Mouse (Mus musculus) liver, adult 2 months (tissue): ENCODE results near the gene Ablim2. TPM values are rescaled to one million over a fixed set of nuclear protein-coding genes. Genes with fewer than 3 reads are reported as not detected.
A peak's percentile ranks its signal among the peaks of the same experiment; 100 is the strongest.

ENCODE experiments used
- DNase-seq: peaks from one replicate; pipeline ENCODE4 v3.0.0-alpha.2; 2011; ENCODE audit warnings: low read depth, low spot score; ENCODE audit errors: extremely low read depth
- H3K27ac ChIP-seq: fragments of 200-500 bp; replicated peaks from 2 replicates; pipeline ENCODE4 v1.5.1; 2012; ENCODE audit warnings: low read depth, mild to moderate bottlenecking, control low read depth, inconsistent platforms, low read length; ENCODE audit not compliant: insufficient read depth
- H3K27me3 ChIP-seq: fragments of 200-500 bp; 2 replicates; pipeline ENCODE4 v1.6.1; 2012; ENCODE audit warnings: mild to moderate bottlenecking, moderate library complexity, low read length, inconsistent platforms; ENCODE audit not compliant: control insufficient read depth, insufficient read depth
- H3K36me3 ChIP-seq: fragments of 200-500 bp; 2 replicates; pipeline ENCODE4 v1.6.1; 2012; ENCODE audit warnings: low read length, inconsistent platforms; ENCODE audit not compliant: control insufficient read depth, insufficient read depth
- H3K4me1 ChIP-seq: fragments of 200-500 bp; 2 replicates; pipeline ENCODE4 v1.6.1; 2011; ENCODE audit warnings: low read length; ENCODE audit not compliant: control insufficient read depth, insufficient read depth
- H3K4me3 ChIP-seq: fragments of 200-500 bp; 2 replicates; pipeline ENCODE4 v1.5.1; 2011; ENCODE audit warnings: low read depth, mild to moderate bottlenecking, control low read depth, low read length, moderate library complexity; ENCODE audit not compliant: insufficient read depth
- H3K79me2 ChIP-seq: fragments of 200-500 bp; 2 replicates; pipeline ENCODE4 v1.6.1; 2012; ENCODE audit warnings: inconsistent platforms, mild to moderate bottlenecking, low read length, moderate library complexity; ENCODE audit not compliant: control insufficient read depth, insufficient read depth
- H3K9ac ChIP-seq: fragments of 200-500 bp; 2 replicates; pipeline ENCODE4 v1.6.1; 2012; ENCODE audit warnings: low read depth, mild to moderate bottlenecking, control low read depth, inconsistent platforms, low read length
- CTCF ChIP-seq: fragments of 200-500 bp; IDR thresholded peaks from 2 replicates; pipeline ENCODE4 v1.5.1; 2011; ENCODE audit warnings: low read depth, low read length, control low read depth
- POLR2A ChIP-seq: fragments of 200-500 bp; IDR thresholded peaks from 2 replicates; pipeline ENCODE4 v1.6.1; 2011; ENCODE audit warnings: low read length, control low read depth; ENCODE audit not compliant: insufficient read depth; ENCODE audit errors: extremely low read depth
- WGBS: fragments of 180-500 bp; shearing (Covaris S2); methylation state at CpG from one replicate; pipeline ENCODE4 v1.1.7; 2018; 5-methylcytosine and 5-hydroxymethylcytosine counted together
- polyA plus RNA-seq: library from polyadenylated mRNA; depleted of rRNA; stranded (reverse); fragments of >200 nt; gene quantifications from 2 replicates; pipeline ENCODE4 v1.2.3, GENCODE M21; 2012; rRNA removed
- total RNA-seq: library from RNA; depleted of rRNA; stranded (reverse); fragments of >200 nt; gene quantifications from 2 replicates; pipeline ENCODE4 v1.2.3, GENCODE M21; 2014; rRNA removed

The Ablim2 gene
- total RNA-seq (1.9 and 2.3 TPM in 2 replicates), polyA plus RNA-seq (3.5 and 5.9 TPM in 2 replicates)

- DNase-seq: peak; percentile 88
- H3K27ac ChIP-seq: peak within 1 kb of the TSS; percentile 46
- H3K4me3 ChIP-seq: peak within 1 kb of the TSS; percentile 73
- H3K4me1 ChIP-seq: peaks cover 4% of the 10 kb centered on the region; the same call in 1 of the 2 replicates
- H3K79me2 ChIP-seq: no peaks in the 10 kb centered on the region
- TF ChIP-seq POLR2A: 0 out of 2 replicates have a peak, but pooled peaks have one; percentile 26
- no peak for TF ChIP-seq CTCF
- H3K9ac ChIP-seq: peak within 1 kb of the TSS; percentile 82
- H3K36me3 ChIP-seq: no peaks in the 10 kb centered on the region
- under 1% methylated on average over 35 of the region's 35 CpGs for WGBS
- no peaks in the 10 kb centered on the region for H3K27me3 ChIP-seq
Observed at GRCm38 (mm10) chr5:35757639-35758001, at the start of gene Ablim2. Gene Ablim2, plus strand, starts transcription at chr5:35757880.

- no peaks in the 10 kb centered on the region for H3K79me2 ChIP-seq
- no peak overlapping the region for H3K27ac ChIP-seq
- no peak overlapping the region for H3K4me3 ChIP-seq
- 18% methylated on average over 3 of the region's 3 CpGs for WGBS
- no peaks in the 10 kb centered on the region; the same call in 1 of the 2 replicates for H3K36me3 ChIP-seq
- H3K9ac ChIP-seq: no peak overlapping the region
- H3K4me1 ChIP-seq: no peaks in the 10 kb centered on the region
- H3K27me3 ChIP-seq: no peaks in the 10 kb centered on the region
- DNase-seq: peak; percentile 70
- TF ChIP-seq POLR2A (no peak), CTCF (no peak)
Observed at GRCm38 (mm10) chr5:35710481-35710880, 47.2 kb upstream of the Ablim2 start.

GRCm38 (mm10) chr5:35710931-35711330 lies 46.7 kb upstream of the Ablim2 start:
- H3K36me3 ChIP-seq: no peaks in the 10 kb centered on the region; the same call in 1 of the 2 replicates
- no peak overlapping the region for H3K4me3 ChIP-seq
- 88% methylated on average over 3 of the region's 3 CpGs for WGBS
- no peaks in the 10 kb centered on the region for H3K27me3 ChIP-seq
- TF ChIP-seq POLR2A (no peak), CTCF (no peak)
- H3K4me1 ChIP-seq: no peaks in the 10 kb centered on the region
- DNase-seq: no peak
- H3K79me2 ChIP-seq: no peaks in the 10 kb centered on the region
- no peak overlapping the region for H3K9ac ChIP-seq
- no peak overlapping the region for H3K27ac ChIP-seq

GRCm38 (mm10) chr5:35712517-35712916 lies 45.2 kb upstream of the Ablim2 start:
- DNase-seq: no peak
- H3K27ac ChIP-seq: no peak overlapping the region
- H3K79me2 ChIP-seq: no peaks in the 10 kb centered on the region
- TF ChIP-seq CTCF: no peak
- no peak for TF ChIP-seq POLR2A
- no peaks in the 10 kb centered on the region for H3K27me3 ChIP-seq
- H3K36me3 ChIP-seq: no peaks in the 10 kb centered on the region; the same call in 1 of the 2 replicates
- no peak overlapping the region for H3K4me3 ChIP-seq
- H3K4me1 ChIP-seq: no peaks in the 10 kb centered on the region
- no peak overlapping the region for H3K9ac ChIP-seq
- WGBS: 66% methylated on average over 5 of the region's 5 CpGs

GRCm38 (mm10) chr5:35713649-35714354 lies 43.9 kb upstream of the Ablim2 start:
- TF ChIP-seq CTCF (peak; percentile 93), POLR2A (no peak)
- peak; percentile 52 for DNase-seq
- no peaks in the 10 kb centered on the region for H3K27me3 ChIP-seq
- H3K27ac ChIP-seq: no peak overlapping the region
- no peaks in the 10 kb centered on the region; the same call in 1 of the 2 replicates for H3K36me3 ChIP-seq
- H3K4me3 ChIP-seq: no peak overlapping the region
- no peak overlapping the region for H3K9ac ChIP-seq
- no peaks in the 10 kb centered on the region for H3K79me2 ChIP-seq
- no peaks in the 10 kb centered on the region for H3K4me1 ChIP-seq
- WGBS: 56% methylated on average over 13 of the region's 13 CpGs

GRCm38 (mm10) chr5:35717455-35717854 lies 40.2 kb upstream of the Ablim2 start:
- WGBS: 81% methylated on average over 5 of the region's 5 CpGs

More at GRCm38 (mm10) chr5:35717455-35717854, 40.2 kb upstream of the Ablim2 start:
- Histone ChIP-seq H3K36me3 (no peaks in the 10 kb centered on the region), H3K27me3 (no peaks in the 10 kb centered on the region), H3K9ac (no peak overlapping the region), H3K27ac (no peak overlapping the region), H3K79me2 (no peaks in the 10 kb centered on the region), H3K4me3 (no peak overlapping the region), H3K4me1 (peaks cover 3% of the 10 kb centered on the region; the same call in 1 of the 2 replicates)
- DNase-seq: no peak
- no peak for TF ChIP-seq CTCF
